Mouse (Mus musculus) midbrain, postnatal 0 days (tissue): ENCODE data around the gene Bbs12. TPM values are rescaled to one million over a fixed set of nuclear protein-coding genes. Genes with fewer than 3 reads are reported as not detected.

Source experiments
- ATAC-seq: fragments of 200-750 bp; cut with Nextera tagmentation; 2 replicates; pipeline ENCODE4 v1.8.0; 2017; ENCODE audit warnings: moderate number of reproducible peaks, mild to moderate bottlenecking, moderate TSS enrichment, moderate library complexity; ENCODE audit not compliant: low FRiP score
- DNase-seq: peaks from one replicate; pipeline ENCODE4 v3.0.0-alpha.2; 2015; ENCODE audit warnings: low spot score
- H3K27ac ChIP-seq: fragments of 300-500 bp; sonication (generic); 2 replicates; pipeline ENCODE4 v1.5.1; 2014; ENCODE audit warnings: low read depth, mild to moderate bottlenecking, low read length, mixed read lengths
- H3K27me3 ChIP-seq: fragments of 300-500 bp; sonication (generic); 2 replicates; pipeline ENCODE4 v1.6.1; 2014; ENCODE audit warnings: low read length, control low read depth, mixed read lengths; ENCODE audit not compliant: insufficient read depth
- H3K36me3 ChIP-seq: fragments of 300-500 bp; sonication (generic); 2 replicates; pipeline ENCODE4 v1.6.1; 2014; ENCODE audit warnings: low read length, control low read depth, mixed read lengths; ENCODE audit not compliant: insufficient read depth
- H3K4me1 ChIP-seq: fragments of 300-500 bp; sonication (generic); 2 replicates; pipeline ENCODE4 v1.6.1; 2014; ENCODE audit warnings: mild to moderate bottlenecking, control low read depth, antibody characterized with exemption, low read length, mixed read lengths; ENCODE audit not compliant: insufficient read depth
- H3K4me2 ChIP-seq: fragments of 300-500 bp; sonication (generic); 2 replicates; pipeline ENCODE4 v1.6.1; 2014; ENCODE audit warnings: low read depth, mild to moderate bottlenecking, low read length, mixed read lengths; ENCODE audit not compliant: poor library complexity, severe bottlenecking
- H3K4me3 ChIP-seq: fragments of 300-500 bp; sonication (generic); 2 replicates; pipeline ENCODE4 v1.5.1; 2014; ENCODE audit warnings: low read depth, mild to moderate bottlenecking, low read length, moderate library complexity
- H3K9ac ChIP-seq: fragments of 300-500 bp; sonication (generic); replicated peaks from 2 replicates; pipeline ENCODE4 v1.6.1; 2014; ENCODE audit warnings: mild to moderate bottlenecking, low read length, moderate library complexity, mixed read lengths; ENCODE audit not compliant: poor library complexity, severe bottlenecking
- H3K9me3 ChIP-seq: fragments of 300-500 bp; sonication (generic); 2 replicates; pipeline ENCODE4 v1.6.1; 2016; ENCODE audit warnings: low read length, control low read depth
- CTCF ChIP-seq: IDR thresholded peaks from 2 replicates; pipeline ENCODE4 v1.5.1; 2016; ENCODE audit warnings: antibody characterized with exemption, mild to moderate bottlenecking
- WGBS: fragments of 180-500 bp; shearing (Covaris S2); extraction: QIAGEN DNeasy Blood & Tissue Kit; methylation state at CpG from one replicate; pipeline ENCODE4 v1.1.7; 2014; 5-methylcytosine and 5-hydroxymethylcytosine counted together
- polyA plus RNA-seq: library from polyadenylated mRNA; unstranded; fragments of >200 nt; fragmentation: Nextera tagmentation; extraction: Ambion mirVana; gene quantifications from 2 replicates; pipeline ENCODE4 v1.2.1, GENCODE M21; 2015
- total RNA-seq: library from RNA; depleted of rRNA; stranded (reverse); fragments of >200 nt; gene quantifications from 2 replicates; pipeline ENCODE4 v1.2.3, GENCODE M21; 2014

Bbs12 gene
- total and polyA plus RNA-seq, 2 experiments from 2014 or later: 2.7 to 3.2 TPM

GRCm38 (mm10) chr3:37313371-37313770 lies 1.0 kb downstream of the Bbs12 start:
- Histone ChIP-seq H3K9me3 (no peaks in the 10 kb centered on the region), H3K9ac (no peak overlapping the region), H3K4me2 (peak overlapping the region; percentile 78), H3K4me1 (0 out of 2 replicates have a peak, but pooled peaks cover 4% of the 10 kb centered on the region), H3K27ac (no peak overlapping the region), H3K4me3 (peak overlapping the region; percentile 53), H3K27me3 (no peaks in the 10 kb centered on the region), H3K36me3 (no peaks in the 10 kb centered on the region)
- no peak for ATAC-seq
- TF ChIP-seq CTCF: no peak
- 29% methylated on average over 1 of the region's 1 CpGs for WGBS
- DNase-seq: no peak

DNA sequence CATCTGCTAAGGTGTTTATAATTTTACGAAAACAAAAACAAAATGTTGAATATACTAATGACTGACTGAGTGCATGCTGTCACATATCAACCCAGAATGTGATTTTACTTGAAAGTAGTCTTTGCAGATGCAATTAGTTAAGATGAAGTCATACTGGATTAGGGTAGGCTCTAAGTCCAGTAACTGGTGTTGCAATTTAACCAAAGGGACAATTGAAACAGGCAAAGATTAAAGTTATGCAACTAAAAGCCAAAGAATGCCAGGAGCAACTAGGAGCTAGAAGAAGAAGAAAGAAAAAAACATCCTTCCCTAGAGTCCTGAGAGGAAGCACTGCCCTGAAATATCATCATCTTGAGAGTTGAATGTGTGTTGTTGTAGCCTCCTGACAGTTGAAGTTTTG lies 3.9 kb downstream of the Bbs12 start:
- Histone ChIP-seq H3K4me1 (0 out of 2 replicates have a peak, but pooled peaks cover 4% of the 10 kb centered on the region), H3K9ac (no peak overlapping the region), H3K4me2 (no peak overlapping the region), H3K36me3 (0 out of 2 replicates have a peak, but pooled peaks cover 7% of the 10 kb centered on the region), H3K9me3 (no peaks in the 10 kb centered on the region), H3K27me3 (no peaks in the 10 kb centered on the region), H3K4me3 (no peak overlapping the region), H3K27ac (no peak overlapping the region)
- 98% methylated on average over 1 of the region's 1 CpGs for WGBS
- DNase-seq (no peak), ATAC-seq (no peak)
- no peak for TF ChIP-seq CTCF

DNA sequence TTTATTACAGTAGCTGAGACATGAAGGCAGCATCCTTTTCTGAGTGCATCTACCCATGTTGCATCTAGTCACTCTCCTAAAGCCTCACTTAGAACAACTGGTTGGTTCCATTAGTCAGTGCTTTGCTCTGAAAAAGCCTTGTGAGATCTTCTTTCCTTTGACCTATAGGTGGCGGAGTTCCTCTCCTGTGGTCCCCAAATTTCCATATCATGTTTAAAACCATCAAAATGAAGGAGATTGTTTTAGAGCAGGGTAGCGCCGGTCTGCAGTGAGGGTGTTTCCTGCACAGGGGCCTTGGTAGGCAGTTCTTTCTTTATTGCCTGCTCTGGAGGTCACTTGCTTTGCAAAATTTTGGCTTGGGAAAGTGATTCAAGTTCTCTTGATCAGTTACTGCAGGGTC lies 12.0 kb downstream of the Bbs12 start:
- Histone ChIP-seq H3K36me3 (0 out of 2 replicates have a peak, but pooled peaks cover 7% of the 10 kb centered on the region), H3K27ac (no peak overlapping the region), H3K9me3 (no peaks in the 10 kb centered on the region), H3K27me3 (no peaks in the 10 kb centered on the region), H3K4me1 (no peaks in the 10 kb centered on the region), H3K4me3 (no peak overlapping the region), H3K4me2 (no peak overlapping the region), H3K9ac (no peak overlapping the region)
- peak; percentile 44 for DNase-seq
- 52% methylated on average over 3 of the region's 3 CpGs for WGBS
- TF ChIP-seq CTCF: peak; percentile 70
- ATAC-seq: no peak

- H3K27me3 ChIP-seq: no peaks in the 10 kb centered on the region
- no peak overlapping the region for H3K4me3 ChIP-seq
- H3K4me1 ChIP-seq: no peaks in the 10 kb centered on the region
- H3K27ac ChIP-seq: no peak overlapping the region
- DNase-seq: no peak
- ATAC-seq: no peak
- H3K4me2 ChIP-seq: no peak overlapping the region
- no peaks in the 10 kb centered on the region for H3K9me3 ChIP-seq
- no peak overlapping the region for H3K9ac ChIP-seq
- TF ChIP-seq CTCF: no peak
- H3K36me3 ChIP-seq: 0 out of 2 replicates have a peak, but pooled peaks cover under 1% of the 10 kb centered on the region
- WGBS: 91% methylated on average over 5 of the region's 5 CpGs
Observed at GRCm38 (mm10) chr3:37325317-37326112, 13.2 kb downstream of the Bbs12 start.

GRCm38 (mm10) chr3:37326627-37327026 lies 14.3 kb downstream of the Bbs12 start:
- no peak for TF ChIP-seq CTCF
- Histone ChIP-seq H3K27ac (no peak overlapping the region), H3K4me2 (no peak overlapping the region), H3K4me3 (no peak overlapping the region), H3K36me3 (no peaks in the 10 kb centered on the region), H3K9me3 (no peaks in the 10 kb centered on the region), H3K4me1 (no peaks in the 10 kb centered on the region), H3K9ac (no peak overlapping the region), H3K27me3 (no peaks in the 10 kb centered on the region)
- ATAC-seq (no peak), DNase-seq (no peak)
- 95% methylated on average over 3 of the region's 3 CpGs for WGBS

DNA sequence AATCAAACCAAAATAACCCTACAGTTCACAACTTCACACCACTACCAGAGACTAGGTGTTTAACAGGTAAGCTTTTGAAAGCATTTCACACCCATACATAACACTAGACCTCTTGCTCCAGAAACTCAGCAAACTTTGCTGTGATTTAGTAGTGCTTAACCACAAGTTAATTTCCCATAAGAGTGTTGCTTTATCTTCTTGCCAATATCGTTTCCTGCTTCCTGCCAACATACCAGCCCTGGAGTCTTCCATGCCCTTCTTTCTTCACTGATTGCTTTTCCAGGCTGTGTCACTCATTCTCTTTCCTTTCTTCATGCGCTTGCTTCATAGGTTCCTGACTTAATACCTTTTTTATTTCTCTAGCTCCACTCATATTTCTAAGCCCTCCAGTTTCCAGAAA lies 16.1 kb downstream of the Bbs12 start:
- no peak overlapping the region for H3K4me2 ChIP-seq
- H3K9me3 ChIP-seq: no peaks in the 10 kb centered on the region
- no peak for TF ChIP-seq CTCF
- no peak for ATAC-seq
- no peaks in the 10 kb centered on the region for H3K36me3 ChIP-seq
- no peaks in the 10 kb centered on the region for H3K4me1 ChIP-seq
- DNase-seq: no peak
- no peak overlapping the region for H3K4me3 ChIP-seq
- no peak overlapping the region for H3K9ac ChIP-seq
- no peaks in the 10 kb centered on the region for H3K27me3 ChIP-seq
- no peak overlapping the region for H3K27ac ChIP-seq
- WGBS: 88% methylated on average over 2 of the region's 2 CpGs
